Mouse (Mus musculus) spleen, postnatal 14 days (tissue): Measurements from ENCODE around the gene Tceal1.

ENCODE experiments used
- DNase-seq, 2 experiments: peaks; one replicate each; pipeline ENCODE4 v3.0.0; 2021 to 2022; ENCODE audit warnings: low spot score in 2 of 2

Gene Tceal1

GRCm38 (mm10) chrX:136755464-136755863 lies 47.7 kb downstream of the Tceal1 start:
- DNase-seq: no peak
